Mouse (Mus musculus) kidney, embryonic 14.5 days (tissue): ENCODE measurements around the gene Ywhag. TPM values are rescaled to one million over a fixed set of nuclear protein-coding genes. Genes with fewer than 3 reads are reported as not detected.
A peak's percentile ranks its signal among the peaks of the same experiment; 100 is the strongest.

Source experiments
- ATAC-seq: fragments of 200-750 bp; cut with Nextera tagmentation; 2 replicates; pipeline ENCODE4 v1.8.0; 2017; ENCODE audit warnings: moderate number of reproducible peaks, mild to moderate bottlenecking, moderate TSS enrichment, moderate library complexity; ENCODE audit not compliant: low FRiP score, low TSS enrichment
- H3K27ac ChIP-seq: fragments of 300-500 bp; sonication (generic); 2 replicates; pipeline ENCODE4 v1.5.1; 2014; ENCODE audit warnings: low read depth, mild to moderate bottlenecking, low read length, moderate library complexity, mixed read lengths
- H3K27me3 ChIP-seq: fragments of 300-500 bp; sonication (generic); 2 replicates; pipeline ENCODE4 v1.6.1; 2014; ENCODE audit warnings: mild to moderate bottlenecking, low read length; ENCODE audit not compliant: control insufficient read depth, insufficient read depth
- H3K36me3 ChIP-seq: fragments of 300-500 bp; sonication (generic); 2 replicates; pipeline ENCODE4 v1.6.1; 2014; ENCODE audit warnings: low read length, mixed read lengths; ENCODE audit not compliant: control insufficient read depth, insufficient read depth
- H3K4me1 ChIP-seq: fragments of 300-500 bp; sonication (generic); 2 replicates; pipeline ENCODE4 v1.6.1; 2014; ENCODE audit warnings: low read length, mixed read lengths; ENCODE audit not compliant: control insufficient read depth, insufficient read depth
- H3K4me2 ChIP-seq: fragments of 300-500 bp; sonication (generic); replicated peaks from 2 replicates; pipeline ENCODE4 v1.6.1; 2014; ENCODE audit warnings: low read depth, mild to moderate bottlenecking, low read length
- H3K4me3 ChIP-seq: fragments of 300-500 bp; sonication (generic); 2 replicates; pipeline ENCODE4 v1.5.1; 2014; ENCODE audit warnings: mild to moderate bottlenecking, low read length
- H3K9ac ChIP-seq: fragments of 300-500 bp; sonication (generic); 2 replicates; pipeline ENCODE4 v1.6.1; 2014; ENCODE audit warnings: low read depth, mild to moderate bottlenecking, low read length, moderate library complexity
- H3K9me3 ChIP-seq: fragments of 300-500 bp; sonication (generic); 2 replicates; pipeline ENCODE4 v1.6.1; 2016; ENCODE audit warnings: low read length; ENCODE audit not compliant: control insufficient read depth
- WGBS: fragments of 180-500 bp; shearing (Covaris S2); extraction: QIAGEN DNeasy Blood & Tissue Kit; methylation state at CpG from one replicate; pipeline ENCODE4 v1.1.7; 2014; 5-methylcytosine and 5-hydroxymethylcytosine counted together
- polyA plus RNA-seq: library from polyadenylated mRNA; unstranded; fragments of >200 nt; fragmentation: Nextera tagmentation; extraction: Ambion mirVana; gene quantifications from 2 replicates; pipeline ENCODE4 v1.2.1, GENCODE M21; 2014

The Ywhag gene
- polyA plus RNA-seq, 1 experiment from 2014 or later = 90.2 TPM

DNA sequence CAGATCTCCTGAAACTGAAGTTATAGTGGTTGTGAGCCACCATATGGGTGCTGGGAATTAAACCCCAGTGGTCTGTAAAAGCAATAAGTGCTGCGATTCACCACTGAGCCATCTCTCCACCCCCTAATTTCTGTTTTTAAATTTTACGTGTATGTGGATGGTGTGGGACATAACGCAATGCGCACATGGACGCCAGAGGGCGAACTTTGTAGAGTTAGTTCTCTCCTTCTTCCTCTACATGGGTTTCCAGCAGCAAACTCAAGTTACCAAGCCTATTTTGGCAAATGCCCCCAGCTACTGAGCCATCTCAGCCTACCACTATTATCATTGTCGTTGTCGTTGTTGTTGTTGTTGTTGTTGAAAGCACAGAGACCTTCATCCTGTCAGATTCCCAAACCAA is 57.2 kb downstream of the Ywhag start:
- peak overlapping the region; percentile 40 for H3K4me3 ChIP-seq
- H3K4me2 ChIP-seq = peak overlapping the region; percentile 49
- H3K9ac ChIP-seq = no peak overlapping the region
- WGBS = 20% methylated on average over 8 of the region's 8 CpGs
- H3K27ac ChIP-seq = no peak overlapping the region
- H3K9me3 ChIP-seq = no peaks in the 10 kb centered on the region
- no peak for ATAC-seq
- H3K4me1 ChIP-seq = peaks cover 9% of the 10 kb centered on the region; the same call in 1 of the 2 replicates
- H3K27me3 ChIP-seq = peaks cover 3% of the 10 kb centered on the region
- H3K36me3 ChIP-seq = no peaks in the 10 kb centered on the region

DNA sequence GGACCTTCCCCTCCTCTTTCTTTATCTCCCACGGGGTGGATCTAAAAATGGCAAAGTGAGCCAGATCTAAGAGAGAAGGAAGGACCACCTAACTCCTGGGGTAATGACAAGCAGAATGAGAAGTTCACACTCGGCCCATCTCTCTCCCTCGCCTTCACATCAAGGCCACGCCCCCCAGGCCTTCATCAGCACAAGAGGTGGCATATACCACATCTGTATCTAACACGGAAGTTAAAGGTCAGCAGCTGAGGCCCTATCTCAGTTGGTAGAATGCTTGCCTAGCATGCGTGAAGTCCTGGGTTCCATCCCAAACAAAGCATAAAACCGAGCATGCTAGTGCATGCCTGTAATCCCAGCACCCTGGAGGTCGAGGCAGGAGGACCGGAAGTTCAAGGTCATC is 60.7 kb downstream of the Ywhag start:
- Histone ChIP-seq H3K4me3 (no peak overlapping the region), H3K9me3 (no peaks in the 10 kb centered on the region), H3K27me3 (peaks cover 25% of the 10 kb centered on the region), H3K4me2 (no peak overlapping the region), H3K4me1 (peaks cover 4% of the 10 kb centered on the region; the same call in 1 of the 2 replicates), H3K36me3 (no peaks in the 10 kb centered on the region), H3K9ac (no peak overlapping the region), H3K27ac (no peak overlapping the region)
- no peak for ATAC-seq
- WGBS = 66% methylated on average over 9 of the region's 9 CpGs

DNA sequence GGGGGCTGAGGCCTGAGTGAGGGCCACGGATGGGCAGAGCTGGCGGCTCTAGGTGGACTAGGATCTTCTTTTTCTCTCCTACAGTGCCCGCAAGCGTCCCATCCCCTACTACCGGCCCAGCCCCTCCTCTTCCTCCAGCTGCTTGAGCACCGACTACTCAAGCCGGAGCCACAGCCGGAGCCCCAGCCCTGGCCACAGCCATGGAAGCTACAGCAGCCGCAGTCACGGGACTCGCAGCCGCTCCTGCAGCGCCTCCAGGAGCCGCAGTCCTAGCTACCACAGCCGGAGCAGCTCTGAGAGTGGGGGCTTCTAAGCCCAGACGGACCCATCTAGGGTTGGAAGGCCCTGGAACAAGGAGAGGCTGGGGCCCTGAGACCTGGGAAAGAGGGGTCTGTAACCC is 61.4 kb downstream of the Ywhag start:
- H3K9me3 ChIP-seq = no peaks in the 10 kb centered on the region
- peaks cover 9% of the 10 kb centered on the region; the same call in 1 of the 2 replicates for H3K4me1 ChIP-seq
- WGBS = 18% methylated on average over 16 of the region's 16 CpGs
- H3K27me3 ChIP-seq = peaks cover 32% of the 10 kb centered on the region
- H3K9ac ChIP-seq = no peak overlapping the region
- H3K4me2 ChIP-seq = no peak overlapping the region; the same call in 1 of the 2 replicates
- no peak overlapping the region for H3K4me3 ChIP-seq
- H3K36me3 ChIP-seq = no peaks in the 10 kb centered on the region
- H3K27ac ChIP-seq = no peak overlapping the region
- ATAC-seq = no peak

DNA sequence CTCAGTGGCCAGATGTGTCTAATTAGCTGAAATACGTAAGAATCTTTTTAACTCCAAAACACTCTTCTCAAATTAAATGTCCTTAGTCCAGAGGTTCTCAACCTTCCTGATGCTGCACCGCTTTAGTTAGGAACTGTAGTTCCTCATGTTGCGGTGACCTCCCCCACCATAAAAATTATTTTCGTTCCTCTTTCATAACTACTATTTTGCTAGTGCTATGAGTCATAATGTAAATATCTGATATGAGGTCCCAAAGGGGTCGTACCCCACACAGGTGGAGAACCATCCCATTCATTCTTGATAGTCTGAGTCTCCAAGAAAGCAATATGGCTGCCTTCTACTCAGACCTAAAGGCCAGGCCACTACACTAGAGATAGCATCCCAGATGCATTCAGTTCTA is 63.9 kb downstream of the Ywhag start:
- Histone ChIP-seq H3K4me3 (no peak overlapping the region), H3K27me3 (peaks cover 44% of the 10 kb centered on the region), H3K36me3 (no peaks in the 10 kb centered on the region), H3K9me3 (no peaks in the 10 kb centered on the region), H3K9ac (no peak overlapping the region), H3K27ac (no peak overlapping the region), H3K4me2 (no peak overlapping the region), H3K4me1 (peaks cover 11% of the 10 kb centered on the region)
- no peak for ATAC-seq
- WGBS = 89% methylated on average over 5 of the region's 5 CpGs

DNA sequence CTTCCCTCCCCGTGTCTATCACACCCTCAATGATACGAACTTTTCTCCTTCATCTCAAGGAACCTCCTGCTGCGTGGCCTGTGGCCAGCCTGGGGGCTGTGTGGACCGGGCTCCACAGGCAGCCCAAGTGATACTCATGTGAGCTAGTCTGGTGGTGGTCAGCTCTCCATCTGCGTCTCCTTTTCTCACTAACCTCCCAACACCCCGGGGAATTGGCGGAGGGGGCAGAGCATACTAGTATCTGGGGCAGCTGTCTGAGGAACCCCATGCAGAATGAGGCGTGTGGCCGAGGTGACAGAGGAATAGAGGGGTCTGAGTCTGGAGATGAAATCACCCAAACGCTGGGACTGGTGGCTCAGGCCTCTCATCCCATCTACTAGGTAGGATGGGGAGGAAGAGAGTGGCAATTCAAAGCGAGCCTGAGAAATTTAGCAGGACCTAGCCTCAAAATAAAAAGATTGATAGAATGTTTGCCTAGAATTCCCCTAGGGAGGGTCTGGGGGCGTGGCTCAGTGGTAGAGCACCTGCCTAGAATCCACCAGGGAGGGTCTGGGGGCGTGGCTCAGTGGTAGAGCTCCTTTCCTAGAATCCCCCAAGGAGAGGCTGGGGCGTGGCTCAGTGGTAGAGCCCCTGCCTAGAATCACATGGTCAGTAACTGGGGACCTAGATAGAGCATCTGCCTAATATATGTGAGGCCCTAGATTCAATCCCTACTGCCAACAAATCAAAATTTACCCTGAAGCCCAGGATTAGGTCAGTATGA is 64.6 kb downstream of the Ywhag start:
- H3K4me3 ChIP-seq = no peak overlapping the region
- 64% methylated on average over 14 of the region's 14 CpGs for WGBS
- no peak overlapping the region for H3K9ac ChIP-seq
- no peak overlapping the region for H3K4me2 ChIP-seq
- H3K9me3 ChIP-seq = no peaks in the 10 kb centered on the region
- H3K27me3 ChIP-seq = peaks cover 48% of the 10 kb centered on the region
- no peaks in the 10 kb centered on the region for H3K36me3 ChIP-seq
- peaks cover 11% of the 10 kb centered on the region for H3K4me1 ChIP-seq
- no peak overlapping the region for H3K27ac ChIP-seq
- ATAC-seq = no peak

DNA sequence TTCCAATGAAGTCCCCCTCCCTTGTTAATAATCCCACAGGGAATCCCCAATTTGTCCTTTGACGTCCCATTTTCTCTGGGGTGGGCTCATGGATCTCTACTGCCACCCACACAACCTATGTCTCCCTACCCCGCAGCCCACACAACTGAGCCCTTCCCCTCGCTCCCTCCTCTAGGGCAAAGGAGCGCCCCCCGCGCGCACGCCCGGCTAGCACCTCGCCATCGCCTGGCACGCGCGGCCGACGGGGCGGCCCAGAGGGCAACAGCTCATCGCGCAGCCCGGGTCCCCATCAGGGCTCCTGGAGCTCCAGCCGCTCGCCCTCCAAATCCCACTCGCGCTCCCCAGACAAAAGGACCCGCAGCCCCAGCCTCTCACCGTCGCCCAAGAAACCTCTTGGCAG is 65.8 kb downstream of the Ywhag start:
- peak overlapping the region; percentile 87 for H3K4me2 ChIP-seq
- peaks cover 11% of the 10 kb centered on the region for H3K4me1 ChIP-seq
- H3K9me3 ChIP-seq = no peaks in the 10 kb centered on the region
- ATAC-seq = no peak
- H3K27me3 ChIP-seq = peaks cover 49% of the 10 kb centered on the region
- peak overlapping the region; percentile 48 for H3K4me3 ChIP-seq
- WGBS = 2% methylated on average over 27 of the region's 27 CpGs
- no peak overlapping the region; the same call in 1 of the 2 replicates for H3K9ac ChIP-seq
- no peaks in the 10 kb centered on the region for H3K36me3 ChIP-seq
- no peak overlapping the region for H3K27ac ChIP-seq

DNA sequence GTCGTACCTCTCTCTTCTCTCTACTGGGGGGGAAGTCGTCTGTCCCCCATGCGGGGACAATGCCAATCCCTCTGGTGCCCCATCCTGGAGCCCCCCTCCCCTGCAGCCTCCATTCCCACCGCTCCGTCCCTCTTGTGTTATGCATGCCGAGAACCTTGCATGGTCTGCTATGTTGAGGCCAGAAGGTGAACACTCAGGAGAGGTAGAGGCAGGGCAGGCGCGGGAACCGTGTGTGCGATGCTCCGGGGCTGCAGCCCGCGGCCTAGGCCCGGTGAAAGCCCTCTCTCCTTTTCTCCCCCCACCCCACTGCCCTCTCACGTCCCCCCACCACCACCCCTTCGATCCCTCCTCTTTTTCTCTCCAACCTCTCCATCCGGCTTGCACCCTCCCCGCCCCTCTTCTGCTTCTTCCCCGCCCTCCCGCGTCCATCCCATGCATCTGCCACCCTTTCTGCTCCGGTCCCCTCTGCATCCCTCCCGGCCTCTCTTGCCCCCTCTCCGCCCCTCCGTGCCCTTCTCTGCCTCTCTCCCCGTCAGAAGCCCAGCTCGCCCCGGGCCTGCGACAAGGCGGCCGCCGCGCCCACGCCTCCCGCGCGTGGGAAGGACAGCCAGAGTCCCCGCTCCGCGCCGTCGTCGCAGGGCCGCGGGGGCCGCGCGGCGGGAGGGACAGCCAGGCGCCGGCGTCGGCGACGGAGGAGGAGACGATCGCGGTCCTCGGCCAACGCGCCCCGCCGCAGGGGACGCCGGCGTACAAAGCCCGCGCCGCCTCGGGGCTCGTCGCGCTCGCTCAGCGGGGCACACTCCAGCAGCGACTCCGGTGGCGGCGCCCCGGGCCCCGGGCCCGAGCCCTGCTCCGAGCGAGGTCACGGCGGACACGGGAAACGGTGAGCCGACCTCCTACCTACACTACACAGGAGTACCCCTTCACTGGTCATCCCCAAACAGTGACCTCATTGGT is 66.5 kb downstream of the Ywhag start:
- peak; percentile 50 for ATAC-seq
- 1% methylated on average over 83 of the region's 89 CpGs for WGBS
- H3K9me3 ChIP-seq = no peaks in the 10 kb centered on the region
- H3K4me1 ChIP-seq = peaks cover 11% of the 10 kb centered on the region
- peak overlapping the region; percentile 48 for H3K4me3 ChIP-seq
- H3K36me3 ChIP-seq = no peaks in the 10 kb centered on the region
- no peak overlapping the region for H3K27ac ChIP-seq
- peak overlapping the region; percentile 52 for H3K9ac ChIP-seq
- peaks cover 51% of the 10 kb centered on the region for H3K27me3 ChIP-seq
- H3K4me2 ChIP-seq = peak overlapping the region; percentile 87

DNA sequence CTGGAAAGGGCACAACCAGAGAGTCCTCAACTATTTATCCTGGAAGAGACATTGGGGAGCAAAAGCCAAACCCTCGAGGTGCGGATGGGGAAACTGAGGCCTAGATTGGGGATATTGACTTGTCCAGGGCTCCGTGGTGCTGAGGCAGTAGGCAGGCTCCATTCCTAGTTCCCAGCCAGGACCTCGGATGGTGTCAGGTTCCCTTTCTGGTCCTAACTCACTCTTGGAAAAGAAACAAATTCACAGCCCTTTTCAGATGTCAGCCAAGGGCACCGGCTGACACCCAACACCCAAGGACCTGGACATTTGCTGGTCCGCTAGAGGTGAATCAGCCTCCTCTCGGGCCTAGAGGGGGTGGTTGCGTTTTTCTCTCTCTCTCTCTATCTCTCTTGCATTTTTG is 67.8 kb downstream of the Ywhag start:
- Histone ChIP-seq H3K4me3 (no peak overlapping the region), H3K9me3 (no peaks in the 10 kb centered on the region), H3K4me2 (no peak overlapping the region), H3K27me3 (peaks cover 51% of the 10 kb centered on the region), H3K36me3 (no peaks in the 10 kb centered on the region), H3K4me1 (peaks cover 11% of the 10 kb centered on the region), H3K9ac (no peak overlapping the region), H3K27ac (no peak overlapping the region)
- WGBS = 21% methylated on average over 8 of the region's 8 CpGs
- ATAC-seq = no peak
